8 mouse cellular contexts compared by ENCODE assay signal in genomic region chr6:29735336-29735688, GRCm38 (mm10). TPM values are rescaled to one million over a fixed set of nuclear protein-coding genes. Genes with fewer than 3 reads are reported as not detected.
A peak's percentile ranks its signal among the peaks of the same experiment; 100 is the strongest.
DNase-seq lines count a peak whose midpoint lies in the region; ATAC-seq and TF ChIP-seq lines count a peak whose summit lies in the region.

TSS of gene Smo (plus strand) at chr6:29735503.

- no peak for TF ChIP-seq EP300 in lung, postnatal 0 days (IDR thresholded peaks at IDR 0.05)

- ATAC-seq in G1E (ENCODE audit: extremely low read depth, insufficient number of reproducible peaks, low FRiP score, poor library complexity, severe bottlenecking), result peak; percentile 76
- ATAC-seq in forebrain, embryonic 16.5 days, result peak; percentile 97
- ATAC-seq in lung, postnatal 0 days, result peak; percentile 96

- 0% methylated on average over 18 of the region's 30 CpGs for WGBS in forebrain, embryonic 16.5 days
- 0% methylated on average over 25 of the region's 30 CpGs for WGBS in large intestine, adult 2 months
- WGBS in lung, postnatal 0 days, result 1% methylated on average over 16 of the region's 30 CpGs

- H3K9ac ChIP-seq in forebrain, embryonic 16.5 days (replicated peaks; ENCODE audit: low read depth, low read length), result peak within 1 kb of the TSS; percentile 93
- peak within 1 kb of the TSS; percentile 86 for H3K9ac ChIP-seq in lung, postnatal 0 days (replicated peaks; ENCODE audit: low read depth)

- intact Hi-C loops in heart, postnatal 25 days (cut with DNase I), result loop anchor here (2.0 kb wide), 1 partner anchor 31 kb away; no protein-coding TSS in a partner anchor

- H3K27me3 ChIP-seq in G1E (ENCODE audit: insufficient read depth, low read length), result peaks cover 3% of the 10 kb centered on the region; the same call in 1 of the 2 replicates
- no peaks in the 10 kb centered on the region for H3K27me3 ChIP-seq in forebrain, embryonic 16.5 days (replicated peaks; ENCODE audit: control insufficient read depth, insufficient read depth, low read length)
- H3K27me3 ChIP-seq in lung, postnatal 0 days (replicated peaks; ENCODE audit: insufficient read depth, low read length), result no peaks in the 10 kb centered on the region

- DNase-seq in G1E (ENCODE audit: low spot score), result peak; percentile 90
- DNase-seq in adrenal gland, adult 8-10 months, result peak; percentile 74
- DNase-seq in heart, postnatal 25 days (ENCODE audit: low spot score), result peak; percentile 75
- DNase-seq in large intestine, adult 2 months (ENCODE audit: low read depth, low spot score), result no peak
- peak; percentile 92 for DNase-seq in lung, postnatal 0 days (ENCODE audit: low spot score)
- peak; percentile 45 for DNase-seq in right cerebral cortex, postnatal 14 days
- no peak for DNase-seq in spleen, adult 12 weeks (ENCODE audit: low spot score)

- H3K4me1 ChIP-seq in G1E (ENCODE audit: insufficient read depth, low read depth, low read length), result peaks cover 45% of the 10 kb centered on the region
- H3K4me1 ChIP-seq in forebrain, embryonic 16.5 days (replicated peaks; ENCODE audit: control insufficient read depth, insufficient read depth, low read length), result peaks cover 18% of the 10 kb centered on the region
- peaks cover 7% of the 10 kb centered on the region; the same call in 1 of the 2 replicates for H3K4me1 ChIP-seq in lung, postnatal 0 days (ENCODE audit: insufficient read depth, low read depth, low read length)

- TF ChIP-seq CTCF in G1E (IDR thresholded peaks at IDR 0.05; ENCODE audit: low read depth, low read length), result no peak
- no peak for TF ChIP-seq CTCF in lung, postnatal 0 days (IDR thresholded peaks at IDR 0.05)

- no peaks in the 10 kb centered on the region for H3K9me3 ChIP-seq in G1E (replicated peaks)
- no peaks in the 10 kb centered on the region for H3K9me3 ChIP-seq in forebrain, embryonic 16.5 days (ENCODE audit: control insufficient read depth, low read length)
- no peaks in the 10 kb centered on the region for H3K9me3 ChIP-seq in lung, postnatal 0 days (ENCODE audit: low read length)

- H3K36me3 ChIP-seq in G1E (replicated peaks), result peaks cover 22% of the 10 kb centered on the region
- H3K36me3 ChIP-seq in forebrain, embryonic 16.5 days (ENCODE audit: control insufficient read depth, insufficient read depth), result no peaks in the 10 kb centered on the region
- H3K36me3 ChIP-seq in lung, postnatal 0 days (ENCODE audit: insufficient read depth, low read length), result no peaks in the 10 kb centered on the region

- H3K4me3 ChIP-seq in G1E (ENCODE audit: low read depth, low read length), result peak within 1 kb of the TSS; percentile 90
- H3K4me3 ChIP-seq in forebrain, embryonic 16.5 days (replicated peaks; ENCODE audit: low read length), result peak within 1 kb of the TSS; percentile 77
- H3K4me3 ChIP-seq in lung, postnatal 0 days (ENCODE audit: low read depth, low read length), result peak within 1 kb of the TSS; percentile 82

- H3K27ac ChIP-seq in forebrain, embryonic 16.5 days (ENCODE audit: low read length), result peak within 1 kb of the TSS; percentile 75
- peak within 1 kb of the TSS; percentile 79 for H3K27ac ChIP-seq in lung, postnatal 0 days (ENCODE audit: low read length)

- H3K4me2 ChIP-seq in forebrain, embryonic 16.5 days (ENCODE audit: low read length), result peak within 1 kb of the TSS; percentile 93
- H3K4me2 ChIP-seq in lung, postnatal 0 days (replicated peaks; ENCODE audit: low read depth, low read length), result peak within 1 kb of the TSS; percentile 98

RNA-seq across cellular contexts. Expression of gene Smo, which starts in this region (rescaled TPM):
- 72.7 and 87.2 TPM in 2 replicates for total RNA-seq in G1E (2014; fragmentation: Nextera tagmentation)
- total RNA-seq in G1E (2017), result 42.0 and 46.9 TPM in 2 replicates
- 47.8 and 58.8 TPM in 2 replicates for polyA plus RNA-seq in G1E (2012)
- 10 to 100 TPM; 43.4 to 55.3 (median 50.2) TPM for total RNA-seq in adrenal gland, adult 8-10 months (2022)
- polyA plus RNA-seq in forebrain, embryonic 16.5 days (2015; fragmentation: Nextera tagmentation; extraction: Ambion mirVana), result 11.5 and 11.7 TPM in 2 replicates
- total RNA-seq in heart, postnatal 25 days (2021), result 10 to 100 TPM in 1 of 2 experiments, 1 to 10 TPM in 1; 9.4 to 10.3 TPM
- 10.8 and 14.9 TPM in 2 replicates for polyA plus RNA-seq in large intestine, adult 2 months (2012; rRNA removed)
- polyA plus RNA-seq in lung, postnatal 0 days (2015; fragmentation: Nextera tagmentation; extraction: Ambion mirVana), result 8.8 and 10.9 TPM in 2 replicates

Comparison
In these comparisons a context has a peak if more than half of its experiments do, and no peak if none do; other contexts are left out.
1. DNase-seq: peak in G1E (single experiment), adrenal gland, adult 8-10 months (single experiment), heart, postnatal 25 days (single experiment), lung, postnatal 0 days (single experiment) and right cerebral cortex, postnatal 14 days (single experiment); none in large intestine, adult 2 months (single experiment) and spleen, adult 12 weeks (single experiment).
2. Peak in every context shown above with its lines, with median percentiles within 50 percentile points of each other: ATAC-seq and H3K4me3 ChIP-seq.